In genomic region chr11:75519834-75520633, GRCm38 (mm10) we compare ENCODE assay signal across 23 mouse cellular contexts. TPM values are rescaled to one million over a fixed set of nuclear protein-coding genes. Genes with fewer than 3 reads are reported as not detected.
DNase-seq lines count a peak whose midpoint lies in the region; ATAC-seq and TF ChIP-seq lines count a peak whose summit lies in the region.
"Had no signal": no experiment of that assay in that cellular context is flagged by ENCODE, and none has a peak within 500 bp of the region (broad histone marks: within the 10 kb centered on the region; RNA-seq: fewer than 3 reads in every experiment).

No protein-coding gene starts in this region.

- no peaks in the 10 kb centered on the region for H3K27me3 ChIP-seq in kidney, embryonic 14.5 days (ENCODE audit: control insufficient read depth, insufficient read depth, low read length)
- H3K27me3 ChIP-seq in midbrain, postnatal 0 days (ENCODE audit: insufficient read depth, low read length), result no peaks in the 10 kb centered on the region
- H3K27me3 ChIP-seq: CH12.LX; embryonic facial prominence, embryonic 15.5 days; limb, embryonic 15.5 days; midbrain, embryonic 13.5 days; Patski; stomach, embryonic 15.5 days had no signal

- no peak overlapping the region for H3K4me3 ChIP-seq in kidney, embryonic 14.5 days (ENCODE audit: low read length)
- H3K4me3 ChIP-seq in midbrain, postnatal 0 days (ENCODE audit: low read depth, low read length), result no peak overlapping the region
- H3K4me3 ChIP-seq: embryonic facial prominence, embryonic 15.5 days; forebrain, embryonic 10.5 days; limb, embryonic 15.5 days; midbrain, embryonic 13.5 days; myocyte; stomach, embryonic 15.5 days had no signal

- H3K9ac ChIP-seq in kidney, embryonic 14.5 days (ENCODE audit: low read depth, low read length), result no peak overlapping the region
- no peak overlapping the region for H3K9ac ChIP-seq in midbrain, postnatal 0 days (replicated peaks; ENCODE audit: low read length, poor library complexity, severe bottlenecking)
- H3K9ac ChIP-seq: embryonic facial prominence, embryonic 15.5 days; limb, embryonic 15.5 days; midbrain, embryonic 13.5 days; stomach, embryonic 15.5 days had no signal

- ATAC-seq in frontal cortex, adult (ENCODE audit: low TSS enrichment), result peak; percentile 59; the same call in 1 of the 2 replicates
- no peak for ATAC-seq in kidney, embryonic 14.5 days (ENCODE audit: low FRiP score, low TSS enrichment)
- ATAC-seq in midbrain, postnatal 0 days (ENCODE audit: low FRiP score), result no peak
- ATAC-seq: activated CD4-positive, CD25-positive, alpha-beta regulatory T cell, adult 4 months; lung, postnatal 0 days; midbrain, embryonic 13.5 days; Patski had no signal

- no peak for TF ChIP-seq CTCF in midbrain, postnatal 0 days (IDR thresholded peaks at IDR 0.05)

- DNase-seq in frontal cortex, postnatal 14 days (ENCODE audit: low spot score in 2 of 2), result no peak
- DNase-seq in kidney, postnatal 10 days, result peak; percentile 45
- DNase-seq in R1 (ENCODE audit: low read depth, low spot score), result peak; percentile 37
- DNase-seq in retina, embryonic 14.5 days (ENCODE audit: low spot score), result peak; percentile 21
- no peak for DNase-seq in lung, postnatal 4 days
- DNase-seq in midbrain, postnatal 0 days (ENCODE audit: low spot score), result no peak
- DNase-seq: adrenal gland, postnatal 10 days; cerebellum, postnatal 36 days; gastrocnemius, postnatal 10 days; heart, adult 18-20 months; layer of hippocampus, adult 9-11 months had no signal

- H3K4me1 ChIP-seq in kidney, embryonic 14.5 days (ENCODE audit: control insufficient read depth, insufficient read depth, low read length), result no peaks in the 10 kb centered on the region
- H3K4me1 ChIP-seq in midbrain, postnatal 0 days (ENCODE audit: insufficient read depth, low read length), result no peaks in the 10 kb centered on the region
- H3K4me1 ChIP-seq: embryonic facial prominence, embryonic 15.5 days; forebrain, embryonic 10.5 days; midbrain, embryonic 13.5 days; stomach, embryonic 15.5 days had no signal

- H3K27ac ChIP-seq in kidney, embryonic 14.5 days (ENCODE audit: low read depth, low read length), result no peak overlapping the region
- no peak overlapping the region for H3K27ac ChIP-seq in midbrain, postnatal 0 days (ENCODE audit: low read depth, low read length)
- H3K27ac ChIP-seq: embryonic facial prominence, embryonic 15.5 days; forebrain, embryonic 10.5 days; limb, embryonic 15.5 days; midbrain, embryonic 13.5 days; stomach, embryonic 15.5 days had no signal

- H3K36me3 ChIP-seq in kidney, embryonic 14.5 days (ENCODE audit: control insufficient read depth, insufficient read depth, low read length), result no peaks in the 10 kb centered on the region
- no peaks in the 10 kb centered on the region for H3K36me3 ChIP-seq in midbrain, postnatal 0 days (ENCODE audit: insufficient read depth, low read length)
- H3K36me3 ChIP-seq: embryonic facial prominence, embryonic 15.5 days; limb, embryonic 15.5 days; midbrain, embryonic 13.5 days; stomach, embryonic 15.5 days had no signal

- no peaks in the 10 kb centered on the region for H3K9me3 ChIP-seq in kidney, embryonic 14.5 days (ENCODE audit: control insufficient read depth, low read length)
- no peaks in the 10 kb centered on the region for H3K9me3 ChIP-seq in midbrain, postnatal 0 days (ENCODE audit: low read length)
- H3K9me3 ChIP-seq: embryonic facial prominence, embryonic 15.5 days; forebrain, embryonic 10.5 days; limb, embryonic 15.5 days; midbrain, embryonic 13.5 days; stomach, embryonic 15.5 days had no signal

- no peak overlapping the region for H3K4me2 ChIP-seq in kidney, embryonic 14.5 days (replicated peaks; ENCODE audit: low read depth, low read length)
- H3K4me2 ChIP-seq in midbrain, postnatal 0 days (ENCODE audit: low read depth, low read length, poor library complexity, severe bottlenecking), result no peak overlapping the region
- H3K4me2 ChIP-seq: embryonic facial prominence, embryonic 15.5 days; limb, embryonic 15.5 days; midbrain, embryonic 13.5 days; stomach, embryonic 15.5 days had no signal

- 73% methylated on average over 15 of the region's 15 CpGs for WGBS in kidney, embryonic 14.5 days
- WGBS in midbrain, postnatal 0 days, result 78% methylated on average over 15 of the region's 15 CpGs

RNA-seq across cellular contexts. Expression of gene Scarf1, which starts 6.7 kb away (rescaled TPM):
- polyA plus RNA-seq in kidney, embryonic 14.5 days (2014; fragmentation: Nextera tagmentation; extraction: Ambion mirVana), result 10.0 TPM in 2 replicates
- total RNA-seq in midbrain, postnatal 0 days (2014; rRNA removed), result 3.6 and 3.8 TPM in 2 replicates
- 3.0 and 3.5 TPM in 2 replicates for polyA plus RNA-seq in midbrain, postnatal 0 days (2015; fragmentation: Nextera tagmentation; extraction: Ambion mirVana)

RNA-seq across cellular contexts. Expression of gene Rilp, which starts 10.1 kb away (rescaled TPM):
- 0.51 and 0.97 TPM in 2 replicates for polyA plus RNA-seq in kidney, embryonic 14.5 days (2014; fragmentation: Nextera tagmentation; extraction: Ambion mirVana)
- 5.7 and 7.0 TPM in 2 replicates for total RNA-seq in midbrain, postnatal 0 days (2014; rRNA removed)
- polyA plus RNA-seq in midbrain, postnatal 0 days (2015; fragmentation: Nextera tagmentation; extraction: Ambion mirVana), result 6.9 and 7.5 TPM in 2 replicates
- polyA plus RNA-seq: activated CD4-positive, CD25-positive, alpha-beta regulatory T cell, adult 4 months had no signal

RNA-seq across cellular contexts. Expression of gene Slc43a2, which starts 11.5 kb away (rescaled TPM):
- polyA plus RNA-seq in kidney, embryonic 14.5 days (2014; fragmentation: Nextera tagmentation; extraction: Ambion mirVana), result 3.5 and 6.0 TPM in 2 replicates
- total RNA-seq in midbrain, postnatal 0 days (2014; rRNA removed), result 34.3 and 34.5 TPM in 2 replicates
- polyA plus RNA-seq in midbrain, postnatal 0 days (2015; fragmentation: Nextera tagmentation; extraction: Ambion mirVana), result 17.0 and 20.4 TPM in 2 replicates

RNA-seq across cellular contexts. Expression of gene Prpf8, which starts 33.4 kb away (rescaled TPM):
- polyA plus RNA-seq in kidney, embryonic 14.5 days (2014; fragmentation: Nextera tagmentation; extraction: Ambion mirVana), result 56.4 and 103 TPM in 2 replicates
- 121 and 129 TPM in 2 replicates for total RNA-seq in midbrain, postnatal 0 days (2014; rRNA removed)
- 25.7 and 27.6 TPM in 2 replicates for polyA plus RNA-seq in midbrain, postnatal 0 days (2015; fragmentation: Nextera tagmentation; extraction: Ambion mirVana)

RNA-seq across cellular contexts. Expression of gene Tlcd2, which starts 58.5 kb away (rescaled TPM):
- polyA plus RNA-seq in kidney, embryonic 14.5 days (2014; fragmentation: Nextera tagmentation; extraction: Ambion mirVana), result 20.7 and 21.0 TPM in 2 replicates
- total RNA-seq in midbrain, postnatal 0 days (2014; rRNA removed), result 0.66 and 0.76 TPM in 2 replicates
- 1.6 and 1.9 TPM in 2 replicates for polyA plus RNA-seq in midbrain, postnatal 0 days (2015; fragmentation: Nextera tagmentation; extraction: Ambion mirVana)

Comparison
In these comparisons a context has a peak if more than half of its experiments do, and no peak if none do; other contexts are left out.
1. DNase-seq: peak in kidney, postnatal 10 days (single experiment), R1 (single experiment) and retina, embryonic 14.5 days (single experiment); none in frontal cortex, postnatal 14 days (0 of 2), lung, postnatal 4 days (0 of 2) and midbrain, postnatal 0 days (single experiment).